Mouse (Mus musculus): ENCODE measurements around the gene Nup54.

Nup54 gene

GRCm38 (mm10) chr5:92435025-92435584 lies at the start of gene Nup54:
Nup54 (minus strand) TSS chr5:92435219.
- peak; percentile 97 for DNase-seq (ENCODE audit: low read depth)

- DNase-seq (ENCODE audit: low read depth), result no peak
Observed at GRCm38 (mm10) chr5:92472863-92473262, 37.8 kb upstream of the Nup54 start.

- no peak for DNase-seq (ENCODE audit: low read depth)
Observed at GRCm38 (mm10) chr5:92471531-92471930, 36.5 kb upstream of the Nup54 start.

GRCm38 (mm10) chr5:92469201-92470130 lies 34.4 kb upstream of the Nup54 start:
- peak; percentile 21 for DNase-seq (ENCODE audit: low read depth)

GRCm38 (mm10) chr5:92468234-92468633 lies 33.2 kb upstream of the Nup54 start:
- peak; percentile 58 for DNase-seq (ENCODE audit: low read depth)

GRCm38 (mm10) chr5:92467102-92467766 lies 32.2 kb upstream of the Nup54 start:
- DNase-seq (ENCODE audit: low read depth), result no peak

- DNase-seq (ENCODE audit: low read depth), result no peak
Observed at GRCm38 (mm10) chr5:92465511-92465910, 30.5 kb upstream of the Nup54 start.

- DNase-seq (ENCODE audit: low read depth), result peak; percentile 73
Observed at GRCm38 (mm10) chr5:92461321-92461720, 26.3 kb upstream of the Nup54 start.

GRCm38 (mm10) chr5:92458726-92459125 lies 23.7 kb upstream of the Nup54 start:
- DNase-seq (ENCODE audit: low read depth), result no peak

GRCm38 (mm10) chr5:92457410-92457809 lies 22.4 kb upstream of the Nup54 start:
- DNase-seq (ENCODE audit: low read depth), result no peak

GRCm38 (mm10) chr5:92452876-92453275 lies 17.9 kb upstream of the Nup54 start:
- no peak for DNase-seq (ENCODE audit: low read depth)

GRCm38 (mm10) chr5:92446736-92447135 lies 11.7 kb upstream of the Nup54 start:
- DNase-seq (ENCODE audit: low read depth), result no peak

- no peak for DNase-seq (ENCODE audit: low read depth)
Observed at GRCm38 (mm10) chr5:92445016-92445415, 10.0 kb upstream of the Nup54 start.

GRCm38 (mm10) chr5:92442914-92443313 lies 7.9 kb upstream of the Nup54 start:
- no peak for DNase-seq (ENCODE audit: low read depth)

GRCm38 (mm10) chr5:92441494-92441893 lies 6.5 kb upstream of the Nup54 start:
- no peak for DNase-seq (ENCODE audit: low read depth)

- no peak for DNase-seq (ENCODE audit: low read depth)
Observed at GRCm38 (mm10) chr5:92438540-92438939, 3.5 kb upstream of the Nup54 start.

- DNase-seq (ENCODE audit: low read depth), result peak; percentile 41
Observed at GRCm38 (mm10) chr5:92434571-92434985, 441 bp downstream of the Nup54 start.

GRCm38 (mm10) chr5:92434070-92434469 lies 949 bp downstream of the Nup54 start:
- no peak for DNase-seq (ENCODE audit: low read depth)

GRCm38 (mm10) chr5:92431611-92432010 lies 3.4 kb downstream of the Nup54 start:
- no peak for DNase-seq (ENCODE audit: low read depth)

GRCm38 (mm10) chr5:92430723-92431122 lies 4.3 kb downstream of the Nup54 start:
- no peak for DNase-seq (ENCODE audit: low read depth)

GRCm38 (mm10) chr5:92424126-92424525 lies 10.9 kb downstream of the Nup54 start:
- DNase-seq (ENCODE audit: low read depth), result no peak

GRCm38 (mm10) chr5:92413982-92414375 lies 21.0 kb downstream of the Nup54 start:
- DNase-seq (ENCODE audit: low read depth), result no peak

Data from NIH3T3 (cell line).